Mouse (Mus musculus) brain, embryonic 14.5 days (tissue): ENCODE measurements around the gene Tmem100.

ENCODE experiments used
- CTCF ChIP-seq: fragments of 200-500 bp; IDR thresholded peaks from 2 replicates; pipeline ENCODE4 v1.5.1; 2012; ENCODE audit warnings: inconsistent platforms, mild to moderate bottlenecking, moderate library complexity, borderline replicate concordance; ENCODE audit not compliant: insufficient read depth, insufficient read length; ENCODE audit errors: extremely low read depth
- POLR2A ChIP-seq: fragments of 200-500 bp; IDR thresholded peaks from 2 replicates; pipeline ENCODE4 v1.6.1; 2012; ENCODE audit warnings: mild to moderate bottlenecking, inconsistent platforms, borderline replicate concordance; ENCODE audit not compliant: poor library complexity, insufficient read depth, insufficient read length, severe bottlenecking; ENCODE audit errors: extremely low read depth

GRCm38 (mm10) chr11:90046211-90046610 lies 16.1 kb downstream of the Tmem100 start:
- TF ChIP-seq CTCF (no peak), POLR2A (no peak)
